Mouse (Mus musculus) left cerebral cortex, postnatal 25 days (tissue): ENCODE data around the gene Bglap3. TPM values are rescaled to one million over a fixed set of nuclear protein-coding genes. Genes with fewer than 3 reads are reported as not detected.
"Not testable (repeated sequence)": the region's sequence is repeated elsewhere in the genome, so short reads cannot be mapped to it uniquely, and the experiment has no call there.

Source experiments
- DNase-seq, 2 experiments: peaks; one replicate each; pipeline ENCODE4 v3.0.0; 2022; ENCODE audit warnings: low spot score in 2 of 2, mixed read lengths in 1 of 2
- intact Hi-C: fragments of 180-260 bp; cut with DNase I; formaldehyde crosslinking; loops from one replicate; pipeline ENCODE4 v1.15.1; 2025
- total RNA-seq, 2 experiments: library from RNA; stranded (reverse); gene quantifications; 2 replicates each; pipeline ENCODE4 v1.2.3; 2021

The Bglap3 gene
- total RNA-seq = 1 to 10 TPM; 1.0 to 1.1 TPM

DNA sequence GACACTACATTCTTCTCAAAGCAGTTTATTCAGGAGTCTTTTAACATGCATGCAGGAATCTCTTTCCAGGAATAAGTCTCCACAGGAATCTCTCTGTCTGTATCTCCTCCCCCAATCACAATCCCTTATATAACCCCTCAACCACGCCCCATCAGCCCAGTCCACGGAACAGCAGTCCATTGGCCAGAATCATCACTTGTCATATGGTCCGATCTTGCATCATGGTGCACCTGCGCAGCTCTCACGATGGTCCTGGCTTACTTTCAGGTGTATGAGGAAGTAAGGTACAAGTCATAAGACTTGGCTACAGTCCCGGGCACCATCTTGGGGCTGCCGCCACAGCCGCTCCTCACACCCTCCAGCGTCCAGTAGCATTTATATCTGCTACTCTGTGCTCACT, at the start of gene Bglap3:
Gene Bglap3 (minus strand): TSS at position 101 of the 400 bp plus-strand sequence.
- intact Hi-C loops, DNase-seq: not testable (repeated sequence)

DNA sequence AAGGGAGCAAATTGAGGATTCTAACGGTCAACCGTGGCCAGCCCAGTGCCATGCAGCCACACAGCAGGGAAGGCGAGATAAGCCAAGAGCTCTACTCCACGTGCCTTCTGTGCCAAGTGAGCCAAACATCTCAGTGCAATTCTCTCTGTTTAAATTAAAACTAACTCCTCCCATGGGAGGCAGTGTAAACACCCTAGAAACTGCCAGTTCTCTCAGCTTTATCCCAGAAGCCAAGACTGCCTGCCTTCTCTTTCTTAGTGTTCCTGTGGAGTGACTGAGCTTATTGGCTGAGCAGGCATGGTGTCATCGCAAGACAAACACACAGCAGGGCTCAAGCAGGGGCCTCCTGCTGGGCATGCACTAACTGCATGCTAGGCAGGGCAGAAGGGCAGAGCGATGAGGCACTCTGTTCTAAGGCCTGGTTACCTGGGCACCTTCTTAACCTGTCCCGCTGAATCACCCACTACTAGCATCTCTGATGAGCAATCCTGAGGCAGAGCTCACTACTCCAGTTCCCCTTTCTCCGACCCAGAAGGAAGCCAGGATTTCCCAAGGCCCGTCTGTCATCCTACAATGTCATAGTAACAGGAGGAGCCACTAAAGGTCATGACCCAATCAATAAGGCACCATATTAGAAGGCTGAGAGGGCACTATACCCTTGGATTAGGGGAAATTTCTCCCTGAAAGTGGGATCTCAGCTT, 49.6 kb upstream of the Bglap3 start:
- peak; percentile 36 to 68 for DNase-seq
- intact Hi-C loops = no loop called here

DNA sequence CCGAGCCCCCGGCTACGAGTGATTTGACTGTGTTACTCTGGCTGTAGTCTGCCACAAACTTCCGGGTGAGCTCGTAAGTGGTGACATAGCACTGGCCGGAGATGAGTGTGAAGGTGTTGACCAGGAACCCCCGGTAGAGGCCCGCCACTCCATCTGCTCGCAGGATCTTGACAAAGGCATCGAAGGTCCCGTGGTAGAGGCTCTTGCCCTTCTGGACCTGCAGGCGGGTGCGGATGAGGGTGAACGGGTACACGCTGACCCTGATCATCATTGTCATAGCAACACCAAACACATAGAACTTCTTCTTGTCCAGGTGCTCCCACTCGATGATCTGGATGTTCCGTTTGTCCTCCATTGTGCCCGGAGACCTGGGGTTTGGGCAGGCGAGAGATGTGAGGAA, 48.2 kb upstream of the Bglap3 start:
- no peak for DNase-seq
- intact Hi-C loops = no loop called here

DNA sequence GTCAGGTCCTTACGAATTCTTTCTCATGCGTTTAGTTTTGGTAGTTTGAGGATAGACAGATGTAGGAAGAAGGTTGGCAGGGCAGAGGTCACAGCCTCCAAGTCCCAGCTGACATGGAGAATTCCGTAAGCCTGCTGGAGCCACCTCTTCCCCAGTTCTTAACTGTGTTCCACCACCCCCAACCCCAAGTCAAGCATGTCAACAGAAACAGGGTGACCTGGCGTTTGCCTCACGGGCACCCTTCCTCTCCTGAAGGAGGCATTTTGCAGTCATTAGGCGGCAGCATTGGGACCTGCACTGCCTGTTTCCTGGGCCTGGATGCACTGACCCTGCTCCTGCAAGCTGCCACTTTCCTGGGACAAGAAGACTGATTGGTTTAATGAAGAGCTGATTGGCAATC, 45.5 kb upstream of the Bglap3 start:
- intact Hi-C loops = no loop called here
- DNase-seq = no peak

- DNase-seq = no peak
- intact Hi-C loops = no loop called here
Observed at GRCm38 (mm10) chr3:88415668-88416067, 43.1 kb upstream of the Bglap3 start.

DNA sequence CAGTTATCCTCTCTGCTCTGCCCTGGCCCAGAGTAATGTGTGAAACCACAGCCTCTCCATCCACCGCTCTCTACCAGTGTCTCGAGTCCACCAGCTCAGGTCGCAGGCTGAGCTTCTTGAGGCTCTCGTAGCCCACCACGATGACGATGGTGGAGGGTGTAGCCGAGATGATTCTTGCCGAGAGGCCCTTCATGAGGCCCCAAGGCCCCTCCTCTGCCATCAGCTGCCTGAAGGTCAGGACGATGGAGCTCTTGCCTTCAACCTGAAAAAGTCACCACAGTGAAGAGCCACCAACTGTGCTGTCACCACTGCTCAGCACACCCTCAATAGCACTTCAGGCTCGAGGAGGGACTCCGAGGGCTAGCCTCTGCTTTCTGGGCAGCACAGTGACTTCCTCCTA, 40.1 kb upstream of the Bglap3 start:
- intact Hi-C loops = no loop called here
- DNase-seq = no peak

DNA sequence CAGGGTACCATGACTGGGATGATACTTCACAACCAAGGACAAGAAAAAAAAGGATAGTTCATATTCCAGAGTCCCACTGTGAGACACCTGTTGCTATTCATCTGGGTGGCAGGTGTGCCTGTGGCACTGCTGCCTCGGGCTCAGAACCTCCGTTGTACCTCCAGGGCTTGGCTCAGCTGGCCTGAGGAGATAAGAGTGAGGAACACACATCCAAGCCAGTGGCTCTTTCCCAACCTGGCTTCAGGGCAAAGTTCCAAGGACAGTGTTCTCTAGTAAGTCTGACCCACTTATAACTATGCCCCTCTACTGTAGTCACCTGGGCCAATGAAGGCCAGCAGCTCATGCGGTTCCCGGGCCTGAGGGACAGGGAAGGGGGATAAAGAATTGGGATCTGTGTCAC, 39.1 kb upstream of the Bglap3 start:
- no peak for DNase-seq
- intact Hi-C loops = no loop called here

GRCm38 (mm10) chr3:88410645-88411031, 38.1 kb upstream of the Bglap3 start:
- no peak for DNase-seq
- intact Hi-C loops = no loop called here

- peak; percentile 90 to 93 for DNase-seq
- intact Hi-C loops = no loop called here
Observed at GRCm38 (mm10) chr3:88409741-88410644, 37.5 kb upstream of the Bglap3 start, which contains the start of gene Pmf1. Pmf1 (minus strand) TSS chr3:88410331.

DNA sequence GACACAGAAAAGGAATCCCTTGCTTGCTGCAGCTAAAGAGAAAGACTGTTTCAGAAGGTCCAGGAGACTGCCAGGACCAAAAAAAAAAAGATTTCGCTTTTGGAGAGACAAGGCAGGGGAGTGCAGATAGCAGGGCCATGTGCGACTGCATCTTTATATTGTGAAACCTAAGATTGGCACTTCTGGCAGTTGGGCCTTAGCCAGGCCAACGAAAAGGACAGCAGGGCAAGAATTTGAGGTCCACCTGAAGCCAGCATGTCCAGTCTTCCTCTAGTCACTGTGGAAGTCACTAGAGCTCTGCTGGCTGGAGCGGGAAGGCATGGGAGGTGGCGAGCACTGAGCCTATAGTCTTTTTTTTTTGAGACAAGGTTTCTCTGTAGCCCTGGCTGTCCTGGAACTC, 36.4 kb upstream of the Bglap3 start:
- DNase-seq = no peak
- intact Hi-C loops = no loop called here

- DNase-seq = peak in 1 of 2 experiments; percentile 17
- intact Hi-C loops = loop anchor here (1.0 to 2.0 kb wide), 2 partner anchors 60 to 115 kb away; no protein-coding TSS in a partner anchor
Observed at GRCm38 (mm10) chr3:88407529-88407928, 35.0 kb upstream of the Bglap3 start.

DNA sequence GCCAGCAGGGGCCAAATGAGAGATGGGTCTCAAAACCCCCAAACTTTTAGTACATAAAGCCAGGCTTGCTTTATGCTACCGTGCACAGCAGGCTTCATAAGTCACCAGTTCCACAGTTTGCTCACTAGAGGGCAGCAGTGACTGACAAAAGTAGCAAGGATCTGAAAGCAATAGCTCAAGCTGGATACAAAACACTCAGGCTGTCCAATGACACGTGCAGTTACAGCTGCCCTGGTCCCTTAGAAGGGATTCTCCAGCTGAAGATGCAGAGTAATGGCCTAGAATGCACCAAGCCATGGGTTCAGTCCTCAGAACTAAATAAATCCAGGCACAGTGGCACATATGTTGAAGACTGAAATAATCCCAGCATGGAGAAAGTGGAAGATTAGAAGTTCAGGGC, 34.5 kb upstream of the Bglap3 start:
- DNase-seq = peak; percentile 66 to 83
- intact Hi-C loops = loop anchor here (1.0 to 2.0 kb wide), 2 partner anchors 60 to 116 kb away; no protein-coding TSS in a partner anchor

DNA sequence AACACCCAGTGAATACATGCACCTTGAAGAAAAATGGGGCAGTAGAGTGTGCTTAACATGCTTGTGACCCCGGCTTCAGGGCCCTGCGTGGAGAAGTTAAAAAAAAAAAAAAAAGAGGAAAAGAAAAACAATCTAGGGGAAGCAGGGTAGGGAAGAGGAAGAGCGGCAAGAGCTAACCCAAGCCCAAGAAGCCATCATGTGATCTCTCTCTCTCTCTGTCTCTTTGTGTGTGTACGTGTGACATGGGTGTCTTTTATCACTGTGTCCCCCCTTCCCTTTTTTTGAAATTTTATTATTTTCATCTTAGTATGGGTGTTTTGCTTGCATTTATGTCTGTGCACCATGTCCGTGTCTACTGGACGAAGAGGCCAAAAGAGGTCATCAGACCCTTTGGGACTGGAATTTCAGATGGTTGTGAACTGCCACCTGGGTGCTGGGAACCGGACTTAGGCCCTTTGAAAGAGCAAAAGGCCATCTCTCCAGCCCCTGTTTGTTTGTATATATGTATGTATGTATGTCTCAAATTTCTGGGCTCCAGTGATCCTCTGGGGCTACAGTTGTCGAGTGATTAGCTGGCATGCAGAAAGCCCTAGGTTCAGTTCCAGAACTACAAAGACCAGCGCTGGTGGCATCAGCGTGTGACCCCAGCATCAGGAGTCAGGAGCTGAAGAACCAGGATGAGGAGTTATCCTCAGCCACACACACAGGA, 31.1 kb upstream of the Bglap3 start:
- no peak for DNase-seq
- intact Hi-C loops = no loop called here

- no peak for DNase-seq
- intact Hi-C loops = no loop called here
Observed at GRCm38 (mm10) chr3:88398666-88399065, 26.1 kb upstream of the Bglap3 start.

DNA sequence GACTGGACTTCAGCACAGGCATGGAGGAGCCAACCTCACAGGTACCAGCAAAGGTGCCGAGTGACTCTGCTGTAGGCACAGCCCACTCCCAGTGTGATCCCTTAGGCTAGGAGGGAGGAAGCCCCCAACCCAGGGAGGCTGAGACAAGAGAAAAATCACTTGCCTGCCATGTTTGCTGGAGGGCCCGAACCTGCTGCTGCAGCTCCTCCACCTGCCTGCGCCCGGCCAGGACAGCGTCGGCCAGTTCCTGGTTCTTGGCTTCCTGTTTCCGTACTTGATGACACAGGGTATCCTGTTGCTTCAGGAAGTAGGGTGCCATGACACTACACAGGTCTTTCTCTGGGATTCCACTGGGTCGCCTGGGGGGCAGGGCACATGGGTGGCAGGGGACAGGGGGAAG, 23.2 kb upstream of the Bglap3 start:
- intact Hi-C loops = no loop called here
- no peak for DNase-seq

- intact Hi-C loops = no loop called here
- no peak for DNase-seq
Observed at GRCm38 (mm10) chr3:88395288-88395687, 22.7 kb upstream of the Bglap3 start.

- no peak for DNase-seq
- intact Hi-C loops = no loop called here
Observed at GRCm38 (mm10) chr3:88393776-88394375, 21.3 kb upstream of the Bglap3 start.

DNA sequence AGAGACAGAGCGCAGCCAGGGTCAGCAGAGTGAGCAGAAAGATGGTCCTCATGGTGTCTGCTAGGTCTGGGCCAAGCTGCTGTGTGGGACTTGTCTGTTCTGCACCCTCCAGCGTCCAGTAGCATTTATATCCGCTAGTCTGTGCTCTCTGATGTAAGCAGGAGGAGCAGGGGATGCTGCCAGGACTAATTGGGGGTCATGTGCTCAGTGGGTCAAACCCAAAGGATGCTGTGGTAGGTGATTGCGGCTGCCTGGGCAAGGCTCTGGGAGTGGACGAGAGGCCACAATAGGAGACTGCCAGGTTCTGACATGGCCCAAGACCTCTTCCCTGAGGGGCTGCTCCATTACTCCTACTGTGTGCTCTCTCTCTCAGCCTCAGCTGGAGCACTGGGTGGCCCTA, 11.8 kb upstream of the Bglap3 start, which contains the start of gene Bglap:
Gene Bglap (minus strand): TSS at position 101 of the 400 bp plus-strand sequence.
- no peak for DNase-seq
- intact Hi-C loops = no loop called here

GRCm38 (mm10) chr3:88382383-88382782, 9.8 kb upstream of the Bglap3 start:
- intact Hi-C loops, DNase-seq: not testable (repeated sequence)
